Mouse (Mus musculus) adrenal gland, adult 8-10 months (tissue): Measurements from ENCODE around the gene 1810024B03Rik. TPM values are rescaled to one million over a fixed set of nuclear protein-coding genes. Genes with fewer than 3 reads are reported as not detected.
A peak's percentile ranks its signal among the peaks of the same experiment; 100 is the strongest.
"Not testable (repeated sequence)": the region's sequence is repeated elsewhere in the genome, so short reads cannot be mapped to it uniquely, and the experiment has no call there.

Experiments used
- DNase-seq: peaks from one replicate; pipeline ENCODE4 v3.0.0; 2022
- total RNA-seq, 4 experiments: library from RNA; stranded (reverse); gene quantifications; 2 replicates each; pipeline ENCODE4 v1.2.4; 2022

1810024B03Rik gene
- total RNA-seq: 1 to 10 TPM; 1.1 to 2.5 (median 1.9) TPM

DNA sequence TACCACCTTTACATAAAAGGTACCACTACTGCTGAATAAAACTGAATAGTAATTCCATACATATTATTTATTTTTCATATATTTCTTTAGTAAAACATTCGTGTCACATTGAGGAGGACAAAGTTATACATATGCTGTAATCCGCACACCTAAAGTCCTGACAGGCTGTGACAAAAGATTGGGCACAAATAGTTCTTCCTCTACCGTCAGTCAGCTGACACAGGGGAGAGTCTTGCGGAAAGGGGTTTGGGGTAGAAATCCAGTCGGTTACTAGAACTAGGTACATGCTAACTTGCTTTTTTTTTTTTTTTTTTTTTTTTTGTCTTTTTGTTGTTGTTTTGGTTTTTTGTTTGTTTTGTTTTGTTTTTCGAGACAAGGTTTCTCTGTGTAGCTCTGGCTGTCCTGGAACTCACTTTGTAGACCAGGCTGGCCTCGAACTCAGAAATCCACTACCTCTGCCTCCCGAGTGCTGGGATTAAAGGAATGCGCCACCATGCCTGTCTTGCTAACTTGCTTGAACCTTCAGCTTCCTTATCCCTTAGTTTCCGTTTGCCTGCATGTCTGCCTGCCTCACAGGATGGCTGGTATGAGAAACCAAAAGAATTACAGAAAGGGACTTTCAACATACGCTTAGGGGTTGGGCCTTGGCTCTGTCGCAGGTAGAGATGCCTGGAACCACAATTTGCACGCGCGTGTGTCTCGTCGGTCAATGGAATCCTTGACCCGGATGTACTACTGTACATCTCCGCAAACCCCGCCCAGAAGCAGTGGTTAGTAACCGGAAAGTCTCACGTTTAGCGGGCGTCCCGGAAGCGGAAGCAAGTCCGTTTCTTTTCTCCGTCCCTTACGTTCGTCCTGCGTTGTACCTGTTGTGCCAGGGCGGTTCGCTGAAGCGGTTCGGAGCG lies at the start of gene 1810024B03Rik, which contains the start of gene Snrnp200:
TSS of gene 1810024B03Rik (minus strand) at position 734 of the 905 bp plus-strand sequence.
TSS of gene Snrnp200 (plus strand) at position 840 of the 905 bp plus-strand sequence.
- peak; percentile 92 for DNase-seq

DNA sequence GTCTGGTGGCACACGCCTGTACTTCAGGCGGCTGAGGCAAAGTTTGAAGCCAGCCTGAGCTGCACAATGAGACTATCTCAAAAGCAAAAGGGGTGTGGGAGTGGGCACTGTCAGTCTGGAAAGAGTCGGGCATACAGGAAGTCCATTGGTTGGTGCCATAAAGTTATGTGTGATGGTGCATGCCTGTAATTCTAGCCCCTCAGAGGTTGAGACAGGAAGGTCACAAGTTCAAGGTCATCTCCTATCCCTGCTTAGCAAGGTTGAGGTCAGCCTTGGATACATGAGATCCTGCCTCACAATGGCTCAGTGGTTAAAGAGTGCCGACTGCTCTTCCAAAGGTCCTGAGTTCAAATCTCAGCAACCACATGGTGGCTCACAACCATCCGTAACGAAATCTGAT lies 47.2 kb upstream of the 1810024B03Rik start:
- DNase-seq: no peak

DNA sequence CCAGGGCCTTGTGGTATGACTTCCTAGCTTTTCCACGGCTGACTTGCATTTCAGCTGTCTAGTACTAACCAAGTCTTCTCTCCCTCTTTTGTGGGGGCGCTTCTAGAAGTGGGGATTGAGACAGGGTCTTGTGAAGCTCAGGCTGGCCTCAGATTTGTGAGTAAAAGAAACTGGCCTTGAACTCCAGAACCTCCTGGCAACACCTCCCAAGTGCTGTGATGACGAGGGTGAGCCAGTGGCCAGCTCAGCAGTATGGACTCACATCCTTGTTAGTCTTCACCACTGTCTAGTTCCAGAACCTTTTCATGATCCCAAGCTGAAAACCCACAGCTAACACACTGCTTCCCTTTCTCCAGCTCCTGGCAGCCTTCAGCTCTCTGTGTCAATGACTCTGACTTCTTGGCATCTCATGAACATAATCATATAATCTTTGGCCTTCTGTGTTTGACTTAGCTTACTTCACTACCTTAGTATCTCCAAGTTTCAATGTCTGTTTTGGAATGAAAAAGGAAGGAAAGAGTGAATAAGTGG lies 46.6 kb upstream of the 1810024B03Rik start:
- DNase-seq: no peak

DNA sequence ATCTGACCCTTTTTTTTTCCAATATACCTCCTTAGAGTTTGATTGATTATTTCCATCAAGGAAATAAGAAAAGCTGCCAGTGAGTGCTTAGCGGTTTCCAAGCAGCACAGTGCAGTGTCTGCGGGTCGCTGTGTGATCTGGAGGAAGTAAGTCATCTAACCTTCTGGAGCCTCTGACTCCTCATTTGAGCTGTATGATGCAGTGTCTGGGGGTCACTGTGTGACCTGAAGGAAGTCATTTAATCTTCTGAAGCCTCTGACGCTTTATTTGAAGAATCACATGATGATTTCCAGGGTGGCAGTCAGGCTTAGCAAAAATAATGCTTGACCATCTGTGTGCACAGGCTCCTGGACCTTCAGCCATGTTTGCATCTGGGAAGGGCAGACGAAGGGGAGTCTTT lies 44.7 kb upstream of the 1810024B03Rik start:
- DNase-seq: no peak

DNA sequence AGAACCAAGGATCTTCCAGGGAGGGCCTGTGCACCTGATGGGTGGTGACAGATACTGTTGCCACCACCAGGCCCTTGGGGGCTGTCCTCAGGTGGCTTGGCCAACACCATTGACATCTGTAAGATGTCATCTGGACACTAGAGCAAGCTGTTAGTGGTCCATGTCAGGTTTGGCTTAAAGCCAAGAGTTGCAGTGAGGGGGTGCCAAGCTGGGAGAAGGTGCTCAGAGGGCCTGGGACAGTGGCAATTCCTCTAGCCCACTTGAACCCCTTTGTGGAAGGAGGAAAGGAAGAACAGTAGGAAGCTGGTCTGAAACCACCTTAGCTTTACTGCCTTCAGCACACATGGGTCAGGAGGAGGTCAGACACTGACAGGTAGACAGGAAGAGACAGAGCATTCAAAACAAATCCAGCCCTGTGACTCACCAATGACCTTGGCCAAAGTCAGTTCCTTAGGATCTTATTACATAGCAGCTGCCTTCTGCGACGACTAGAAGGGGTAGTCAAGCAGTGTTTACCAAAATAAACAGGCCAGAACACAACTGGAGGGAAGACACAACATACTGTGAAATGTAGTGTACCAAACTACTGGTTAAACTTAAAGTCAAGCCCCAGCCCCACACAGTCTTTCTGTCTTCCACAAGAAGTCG lies 43.9 kb upstream of the 1810024B03Rik start:
- peak; percentile 48 for DNase-seq

DNA sequence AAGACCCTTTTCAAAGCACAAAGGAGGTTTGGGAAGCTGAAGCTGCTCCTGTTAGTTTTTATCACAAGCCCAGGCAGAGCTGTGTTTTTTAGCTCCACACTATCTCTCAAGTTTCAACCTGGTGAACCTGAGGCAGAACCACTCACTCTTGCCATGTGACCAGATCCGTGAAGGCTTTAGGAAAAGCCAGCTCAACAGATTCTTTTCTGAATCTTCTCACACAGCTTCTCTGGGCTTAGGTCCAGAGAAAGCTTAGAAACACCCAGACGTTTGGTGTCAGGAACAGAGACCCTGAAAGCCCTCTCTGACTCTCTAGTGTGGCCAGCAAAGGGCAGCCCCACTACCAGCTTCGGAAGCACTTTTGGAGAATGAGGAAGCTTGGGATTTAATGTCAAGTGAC lies 43.4 kb upstream of the 1810024B03Rik start:
- no peak for DNase-seq

DNA sequence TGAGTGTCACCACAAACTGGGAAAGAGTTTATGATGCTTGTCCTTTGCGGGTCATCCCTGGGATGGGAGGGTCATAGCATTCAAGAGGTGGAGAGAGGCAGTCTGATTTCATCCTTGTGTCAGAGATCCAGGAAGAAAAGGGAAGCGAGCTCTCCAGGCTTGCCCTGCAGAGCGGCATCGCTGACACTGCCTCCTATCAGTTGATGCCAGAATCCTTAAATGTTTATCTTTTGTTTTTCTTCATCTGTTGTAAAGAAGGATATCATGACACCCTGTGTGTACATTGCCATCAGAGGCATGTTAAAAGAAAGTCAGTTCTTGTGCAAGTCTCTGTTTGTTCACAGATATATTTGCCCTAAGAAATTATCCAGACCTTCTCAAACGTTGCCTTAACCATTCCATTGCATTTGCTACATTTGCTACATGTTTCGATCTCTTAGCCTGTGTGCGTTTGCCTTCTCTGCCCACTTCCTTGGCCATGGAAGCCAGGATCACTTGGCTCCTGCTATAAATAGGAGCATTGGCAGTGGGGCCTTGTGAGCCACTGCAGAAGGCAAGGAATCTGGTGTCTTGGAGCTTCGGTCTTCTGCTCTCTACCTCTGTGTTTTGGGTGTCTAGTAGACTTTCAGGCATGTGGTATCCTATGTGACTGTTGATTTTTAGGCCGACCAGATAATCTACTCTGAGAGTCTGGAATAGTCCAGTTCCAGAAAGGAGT lies 42.4 kb upstream of the 1810024B03Rik start:
- DNase-seq: no peak

DNA sequence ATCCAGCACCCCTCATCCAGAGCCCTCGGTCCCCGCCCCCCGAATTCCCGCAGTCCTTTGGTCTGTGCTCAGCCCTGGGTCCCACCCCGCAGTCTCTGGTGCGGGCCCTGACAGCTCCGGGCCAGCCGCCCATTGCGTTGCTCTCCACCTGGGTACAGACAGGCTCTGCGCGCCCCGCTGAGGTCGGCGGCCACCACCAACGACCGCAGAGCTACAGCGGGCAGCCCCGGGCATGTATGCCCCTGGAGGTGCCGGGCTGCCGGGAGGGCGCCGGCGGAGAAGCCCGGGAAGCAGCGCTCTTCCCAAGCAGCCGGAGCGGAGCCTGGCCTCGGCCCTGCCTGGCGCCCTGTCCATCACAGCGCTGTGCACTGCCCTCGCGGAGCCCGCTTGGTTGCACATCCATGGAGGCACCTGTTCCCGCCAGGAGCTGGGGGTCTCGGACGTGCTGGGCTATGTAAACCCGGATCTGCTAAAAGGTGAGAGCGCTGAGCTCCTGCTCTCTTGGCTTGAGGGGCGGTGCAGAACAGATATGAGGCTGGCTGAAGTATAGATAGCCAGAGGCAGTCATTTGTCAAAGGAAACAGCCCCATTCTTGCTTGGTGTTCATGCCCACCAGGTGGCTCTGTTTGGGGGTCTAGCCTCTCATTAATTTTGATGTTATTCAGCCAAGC lies 40.4 kb upstream of the 1810024B03Rik start:
- DNase-seq: peak; percentile 39

DNA sequence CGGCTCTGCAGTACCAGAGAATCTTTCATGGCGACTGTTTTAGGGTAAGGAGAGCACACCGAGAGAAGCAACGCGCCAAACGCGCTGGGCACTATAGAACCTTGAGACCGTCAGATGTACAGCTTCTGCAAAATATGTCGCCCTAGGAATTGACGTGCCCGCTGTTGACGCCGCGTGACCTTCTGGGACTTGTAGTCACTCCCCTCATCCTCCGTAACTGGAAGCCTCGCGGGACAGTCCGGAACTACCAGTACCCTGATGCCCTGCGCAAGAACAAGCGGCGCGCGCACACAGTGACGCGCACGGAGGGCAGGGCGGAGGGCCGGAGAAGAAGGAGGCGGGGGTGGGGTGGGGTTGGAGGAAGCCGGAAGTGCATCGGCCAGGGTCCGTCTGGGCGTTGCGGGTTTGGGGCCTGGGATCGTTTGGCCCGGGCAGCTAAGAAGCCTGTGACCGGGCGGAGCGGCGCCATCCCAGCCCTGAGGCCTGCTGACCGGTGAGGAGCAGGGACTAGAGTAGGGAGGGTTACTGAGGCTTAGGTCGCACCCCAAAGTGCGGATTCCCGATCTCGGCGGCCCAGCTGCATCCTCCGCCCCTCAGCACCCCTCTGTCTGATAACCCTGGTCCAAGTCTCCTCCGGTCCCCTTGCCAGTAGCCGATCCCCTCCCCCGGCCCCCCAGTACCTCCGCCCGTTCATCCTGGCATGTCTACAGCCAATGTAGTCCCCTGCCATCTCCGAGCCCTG lies 39.7 kb upstream of the 1810024B03Rik start, which contains the start of the genes Ciao1 and Tmem127:
TSS of gene Ciao1 (minus strand) at position 225 of the 742 bp plus-strand sequence.
TSS of gene Tmem127 (plus strand) at position 317 of the 742 bp plus-strand sequence.
- peak; percentile 99 for DNase-seq

DNA sequence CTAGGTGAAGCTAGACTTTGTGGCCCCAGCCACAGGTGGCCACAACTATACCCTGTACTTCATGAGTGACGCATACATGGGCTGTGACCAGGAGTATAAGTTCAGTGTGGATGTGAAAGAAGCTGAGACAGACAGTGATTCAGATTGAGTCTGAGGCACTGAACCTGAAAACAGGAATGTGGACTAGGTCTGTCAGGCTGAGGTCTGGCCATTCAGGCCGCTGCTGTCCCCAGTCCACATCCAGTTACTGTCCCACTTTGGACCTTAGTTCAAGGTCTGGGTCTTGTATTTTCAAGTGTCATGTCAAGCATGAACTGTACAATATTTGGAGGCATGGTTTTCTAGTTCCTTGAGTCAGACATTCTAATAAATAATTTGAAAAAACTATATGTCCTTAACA lies 32.0 kb upstream of the 1810024B03Rik start:
- DNase-seq: no peak

DNA sequence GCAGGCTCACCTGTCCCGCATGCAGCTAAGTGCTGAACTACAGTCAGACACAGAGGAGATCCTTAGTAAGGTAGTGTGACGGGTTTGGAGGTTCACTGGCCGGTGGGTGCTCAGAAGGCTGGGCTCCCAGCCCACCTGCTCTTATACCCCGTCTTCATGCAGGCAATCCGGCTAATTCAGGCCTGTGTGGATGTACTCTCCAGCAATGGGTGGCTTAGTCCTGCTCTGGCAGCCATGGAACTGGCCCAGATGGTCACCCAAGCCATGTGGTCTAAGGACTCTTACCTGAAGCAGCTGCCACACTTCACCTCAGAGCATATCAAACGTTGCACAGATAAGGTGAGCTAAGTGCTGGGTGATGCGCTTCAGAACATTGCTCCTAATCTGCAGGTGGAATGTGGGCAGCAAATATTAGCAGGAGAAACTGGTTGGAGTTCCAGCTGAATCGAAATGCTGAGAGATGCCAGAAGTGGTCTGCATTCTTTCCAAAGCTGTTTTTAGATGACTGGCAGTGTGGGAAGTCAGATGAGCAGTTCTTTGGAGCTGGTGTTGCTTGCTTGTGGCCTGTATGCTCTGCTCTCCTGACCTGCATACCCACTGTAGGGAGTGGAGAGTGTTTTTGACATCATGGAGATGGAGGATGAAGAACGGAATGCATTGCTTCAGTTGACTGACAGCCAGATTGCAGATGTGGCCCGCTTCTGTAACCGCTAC lies 30.0 kb upstream of the 1810024B03Rik start:
- no peak for DNase-seq

DNA sequence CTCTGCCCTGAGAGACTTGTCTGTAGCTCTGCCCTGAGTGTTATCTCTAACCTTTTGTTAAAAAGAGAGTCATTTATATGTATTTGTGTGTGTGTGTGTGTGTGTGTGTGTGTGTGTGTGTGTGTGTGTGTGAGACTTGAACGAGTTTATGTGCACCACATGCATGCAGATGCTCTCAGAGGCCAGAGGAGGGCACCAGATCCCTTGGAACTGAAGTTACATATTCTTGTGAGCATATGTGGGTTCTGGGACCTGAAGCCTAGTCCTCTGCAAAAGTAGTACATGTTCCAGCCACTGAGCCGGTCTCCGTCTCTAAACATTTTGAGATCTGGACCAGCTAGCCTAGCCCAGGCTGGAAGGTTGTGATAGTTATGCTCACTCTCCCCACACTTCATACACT lies 17.2 kb upstream of the 1810024B03Rik start:
- DNase-seq: no peak

DNA sequence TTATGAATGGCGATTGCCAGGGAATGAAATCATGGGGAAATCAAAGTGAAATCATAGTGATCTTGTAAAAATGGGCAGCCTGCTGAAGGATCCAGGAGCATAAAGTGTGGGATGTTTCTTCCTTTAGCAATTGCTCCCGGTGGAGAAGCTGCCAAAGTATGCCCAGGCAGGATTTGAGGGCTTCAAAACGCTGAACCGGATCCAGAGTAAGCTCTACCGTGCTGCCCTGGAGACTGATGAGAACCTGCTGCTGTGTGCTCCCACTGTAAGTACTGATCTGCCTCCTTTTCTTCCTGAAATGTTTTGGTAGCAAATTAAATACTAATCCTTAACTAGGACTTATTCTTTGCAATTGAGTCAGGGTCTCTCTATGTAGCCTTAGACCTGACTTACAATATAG lies 9.7 kb upstream of the 1810024B03Rik start:
- no peak for DNase-seq

DNA sequence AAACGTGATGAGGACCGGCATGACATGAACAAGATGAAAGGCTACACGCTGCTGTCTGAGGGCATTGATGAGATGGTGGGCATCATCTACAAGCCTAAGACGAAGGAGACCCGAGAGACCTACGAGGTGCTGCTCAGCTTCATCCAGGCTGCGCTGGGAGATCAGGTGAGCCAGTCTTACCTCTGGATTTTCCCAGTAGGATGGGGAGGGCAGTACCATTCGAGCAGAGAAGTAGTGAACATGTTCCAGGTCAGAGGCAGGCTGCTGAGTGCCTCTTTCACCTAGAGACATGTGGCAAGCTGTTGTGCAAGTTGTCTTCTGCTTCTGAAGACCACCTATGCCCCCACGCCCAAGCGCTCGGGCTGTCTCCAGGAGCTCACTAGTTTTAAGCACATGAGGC lies 2.6 kb upstream of the 1810024B03Rik start:
- DNase-seq: no peak

DNA sequence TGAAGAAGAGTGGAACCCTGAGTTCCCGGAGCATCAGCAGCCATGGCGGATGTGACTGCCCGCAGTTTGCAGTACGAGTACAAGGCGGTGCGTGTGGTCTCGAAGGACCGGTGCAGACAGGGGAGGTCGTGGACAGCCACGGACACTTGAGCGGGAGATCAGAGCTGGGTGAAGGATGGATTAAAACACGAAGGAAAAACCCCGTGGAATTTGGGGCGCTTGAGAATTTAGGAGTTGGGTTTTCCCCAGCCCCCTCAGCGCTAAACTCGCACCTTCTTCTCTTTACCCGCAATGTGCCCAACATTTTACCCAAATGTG lies 331 bp upstream of the 1810024B03Rik start:
- no peak for DNase-seq

DNA sequence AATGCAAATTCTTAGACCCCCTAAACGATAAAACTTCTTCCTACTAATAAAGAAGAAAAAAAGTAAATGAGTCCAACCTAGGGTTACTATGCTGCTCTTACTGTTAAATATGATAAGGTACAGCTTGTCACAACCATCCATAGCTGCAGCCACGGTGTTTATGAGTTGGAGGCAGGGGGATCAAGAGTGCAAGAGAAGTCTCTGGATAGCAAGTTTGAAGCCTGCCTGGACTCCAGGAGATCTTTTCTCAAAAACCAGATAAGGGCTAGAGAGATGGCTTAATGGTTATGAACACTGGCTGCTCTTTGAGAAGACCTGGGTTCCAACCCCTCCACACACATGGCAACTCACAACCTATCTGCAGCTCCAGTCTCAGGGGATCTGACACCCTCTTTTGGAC lies 1.2 kb downstream of the 1810024B03Rik start:
- no peak for DNase-seq

DNA sequence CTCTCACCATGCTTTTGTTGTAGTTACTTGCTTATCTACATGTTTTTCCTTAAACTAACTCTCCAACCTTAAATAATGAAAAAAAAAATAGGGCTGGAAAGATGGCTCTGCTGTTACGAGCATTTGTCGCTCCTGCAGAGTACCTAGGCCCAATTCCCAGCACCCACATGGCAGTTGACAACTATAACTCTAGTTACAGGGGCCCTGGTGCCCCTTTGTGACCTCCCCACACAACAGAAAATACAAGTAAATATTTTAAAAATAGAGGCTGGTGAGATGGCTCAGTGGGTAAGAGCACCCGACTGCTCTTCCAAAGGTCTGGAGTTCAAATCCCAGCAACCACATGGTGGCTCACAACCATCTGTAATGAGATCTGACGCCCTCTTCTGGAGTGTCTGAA lies 2.1 kb downstream of the 1810024B03Rik start:
- not testable (repeated sequence) for DNase-seq

DNA sequence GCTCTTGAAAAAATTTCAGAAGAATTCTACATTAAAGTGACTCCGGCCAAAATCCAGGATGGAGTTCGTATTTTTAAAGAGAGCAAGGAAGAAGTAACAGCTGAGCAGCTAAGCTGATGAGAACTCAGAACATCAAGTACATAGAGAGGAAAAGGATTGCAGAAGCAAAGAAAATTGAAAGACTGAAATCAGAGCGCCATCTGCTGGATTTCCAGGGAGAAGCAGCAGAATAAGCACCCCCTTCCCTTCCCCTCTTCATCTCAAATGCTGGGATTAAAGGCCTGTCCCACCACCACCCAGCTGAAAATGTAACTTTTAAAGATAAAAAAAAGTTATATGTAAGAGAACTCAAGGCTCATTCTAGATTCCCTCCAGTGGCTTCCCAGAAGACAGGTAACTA lies 3.1 kb downstream of the 1810024B03Rik start:
- DNase-seq: peak; percentile 17

DNA sequence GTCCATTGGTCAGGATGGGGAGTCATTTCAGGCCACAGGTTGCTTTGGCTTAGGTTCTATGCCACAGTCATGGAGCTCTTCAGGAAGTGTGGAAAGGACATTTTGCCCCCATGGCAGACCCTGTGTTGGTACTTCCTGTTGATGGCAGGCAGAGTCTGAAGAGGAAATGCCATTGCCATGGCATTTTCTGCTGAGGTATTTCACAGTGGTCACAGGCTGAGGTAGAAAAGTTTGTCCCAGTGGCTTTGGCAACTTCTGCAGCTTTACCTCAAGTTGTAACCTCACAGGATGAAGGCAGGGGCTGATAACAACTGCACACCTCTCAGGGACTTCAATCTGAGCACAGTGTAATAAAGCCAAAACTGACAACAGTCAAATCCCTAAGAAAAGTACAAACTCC lies 18.5 kb downstream of the 1810024B03Rik start:
- no peak for DNase-seq

DNA sequence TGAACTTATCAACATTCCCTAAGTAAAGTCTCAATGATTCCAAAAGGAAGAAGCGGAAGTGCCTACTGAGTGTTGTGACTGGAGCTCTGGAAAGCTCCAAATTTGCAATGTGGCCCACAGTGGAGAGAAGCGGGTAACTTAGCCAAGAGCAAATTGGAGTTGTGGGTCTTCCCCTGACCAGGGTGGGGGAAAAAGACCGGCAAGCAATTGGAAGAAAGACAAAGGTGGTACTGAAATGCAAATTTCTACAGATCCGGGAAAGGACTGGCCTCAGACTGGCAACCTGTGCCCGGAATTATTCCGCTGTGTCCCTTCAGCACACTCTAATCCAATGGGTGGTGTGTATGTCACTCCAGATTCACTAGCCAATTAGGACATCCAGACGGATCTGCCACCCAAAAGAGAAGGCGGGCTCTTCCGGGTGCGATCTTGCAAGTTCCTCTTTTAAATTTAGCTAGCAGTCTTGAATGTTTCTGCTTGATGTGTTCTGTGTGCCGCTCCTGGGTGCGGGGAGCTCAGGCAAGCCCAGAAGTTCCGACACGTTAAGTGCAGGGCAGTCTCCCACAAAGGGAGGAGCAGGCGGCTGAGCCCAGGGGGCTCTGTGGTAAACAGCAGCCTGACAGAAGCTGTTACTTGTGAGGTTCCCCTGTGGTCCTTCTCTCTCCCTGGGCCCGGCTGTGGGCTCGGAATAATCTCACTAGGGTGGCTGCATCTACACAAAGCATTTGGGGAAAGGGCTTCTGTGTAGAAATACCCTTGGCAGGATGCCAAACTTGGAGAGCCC lies 25.3 kb downstream of the 1810024B03Rik start:
- DNase-seq: peak; percentile 81
